Comparison of ENCODE assay signal across 7 mouse cellular contexts in genomic region chr3:89511400-89511799, GRCm38 (mm10). TPM values are rescaled to one million over a fixed set of nuclear protein-coding genes. Genes with fewer than 3 reads are reported as not detected.
DNase-seq lines count a peak whose midpoint lies in the region; ATAC-seq and TF ChIP-seq lines count a peak whose summit lies in the region.

No protein-coding gene starts in this region.

- TF ChIP-seq CTCF in lung, embryonic 14.5 days (IDR thresholded peaks at IDR 0.05; ENCODE audit: low read depth), result no peak

- peak overlapping the region; percentile 11; the same call in 1 of the 2 replicates for H3K4me2 ChIP-seq in lung, embryonic 14.5 days
- H3K4me2 ChIP-seq in forebrain, embryonic 16.5 days (ENCODE audit: low read length), result peak overlapping the region; percentile 32
- peak overlapping the region; percentile 43 for H3K4me2 ChIP-seq in limb, embryonic 13.5 days (replicated peaks)
- H3K4me2 ChIP-seq in stomach, embryonic 15.5 days, result peak overlapping the region; percentile 25

- H3K36me3 ChIP-seq in lung, embryonic 14.5 days (ENCODE audit: insufficient read depth), result no peaks in the 10 kb centered on the region
- H3K36me3 ChIP-seq in forebrain, embryonic 16.5 days (ENCODE audit: control insufficient read depth, insufficient read depth), result no peaks in the 10 kb centered on the region
- no peaks in the 10 kb centered on the region for H3K36me3 ChIP-seq in limb, embryonic 13.5 days
- no peaks in the 10 kb centered on the region for H3K36me3 ChIP-seq in stomach, embryonic 15.5 days

- H3K27me3 ChIP-seq in lung, embryonic 14.5 days (ENCODE audit: insufficient read depth, low read length), result peaks cover 13% of the 10 kb centered on the region; the same call in 1 of the 2 replicates
- no peaks in the 10 kb centered on the region; the same call in 1 of the 2 replicates for H3K27me3 ChIP-seq in forebrain, embryonic 16.5 days (replicated peaks; ENCODE audit: control insufficient read depth, insufficient read depth, low read length)
- H3K27me3 ChIP-seq in limb, embryonic 13.5 days, result peaks cover 21% of the 10 kb centered on the region; the same call in 1 of the 2 replicates
- peaks cover 9% of the 10 kb centered on the region; the same call in 1 of the 2 replicates for H3K27me3 ChIP-seq in stomach, embryonic 15.5 days (replicated peaks)

- H3K4me1 ChIP-seq in lung, embryonic 14.5 days (ENCODE audit: insufficient read depth), result no peaks in the 10 kb centered on the region
- peaks cover 7% of the 10 kb centered on the region for H3K4me1 ChIP-seq in forebrain, embryonic 16.5 days (replicated peaks; ENCODE audit: control insufficient read depth, insufficient read depth, low read length)
- H3K4me1 ChIP-seq in limb, embryonic 13.5 days, result peaks cover 35% of the 10 kb centered on the region
- H3K4me1 ChIP-seq in stomach, embryonic 15.5 days, result no peaks in the 10 kb centered on the region

- ATAC-seq in lung, embryonic 14.5 days (ENCODE audit: insufficient read depth), result no peak
- peak; percentile 50 for ATAC-seq in forebrain, embryonic 16.5 days
- no peak for ATAC-seq in limb, embryonic 13.5 days (ENCODE audit: low FRiP score, low read depth)
- no peak for ATAC-seq in stomach, embryonic 15.5 days (ENCODE audit: insufficient read depth, low FRiP score, low read depth)

- H3K9me3 ChIP-seq in lung, embryonic 14.5 days (ENCODE audit: low read depth, low read length), result peaks cover 2% of the 10 kb centered on the region; the same call in 1 of the 2 replicates
- H3K9me3 ChIP-seq in forebrain, embryonic 16.5 days (ENCODE audit: control insufficient read depth, low read length), result no peaks in the 10 kb centered on the region
- peaks cover 3% of the 10 kb centered on the region; the same call in 1 of the 2 replicates for H3K9me3 ChIP-seq in limb, embryonic 13.5 days
- H3K9me3 ChIP-seq in stomach, embryonic 15.5 days, result no peaks in the 10 kb centered on the region

- no peak overlapping the region for H3K27ac ChIP-seq in lung, embryonic 14.5 days (ENCODE audit: low read depth)
- H3K27ac ChIP-seq in forebrain, embryonic 16.5 days (ENCODE audit: low read length), result no peak overlapping the region
- no peak overlapping the region for H3K27ac ChIP-seq in limb, embryonic 13.5 days
- H3K27ac ChIP-seq in stomach, embryonic 15.5 days, result no peak overlapping the region

- no peak for DNase-seq in lung, embryonic 14.5 days
- DNase-seq in lung, postnatal 14 days, result no peak
- DNase-seq in right cerebral cortex, postnatal 14 days, result no peak
- DNase-seq in right cerebral cortex, postnatal 4 days, result no peak

- 25% methylated on average over 15 of the region's 15 CpGs for WGBS in lung, embryonic 14.5 days
- WGBS in forebrain, embryonic 16.5 days, result 9% methylated on average over 15 of the region's 15 CpGs
- 32% methylated on average over 15 of the region's 15 CpGs for WGBS in limb, embryonic 13.5 days
- WGBS in stomach, embryonic 15.5 days, result 27% methylated on average over 15 of the region's 15 CpGs

- no peak overlapping the region for H3K9ac ChIP-seq in lung, embryonic 14.5 days
- 0 out of 2 replicates have a peak overlapping the region, but pooled peaks have one; percentile 36 for H3K9ac ChIP-seq in forebrain, embryonic 16.5 days (replicated peaks; ENCODE audit: low read depth, low read length)
- 0 out of 2 replicates have a peak overlapping the region, but pooled peaks have one; percentile 25 for H3K9ac ChIP-seq in limb, embryonic 13.5 days
- H3K9ac ChIP-seq in stomach, embryonic 15.5 days, result no peak overlapping the region

- H3K4me3 ChIP-seq in lung, embryonic 14.5 days (ENCODE audit: low read depth, low read length), result no peak overlapping the region
- no peak overlapping the region for H3K4me3 ChIP-seq in forebrain, embryonic 16.5 days (replicated peaks; ENCODE audit: low read length)
- H3K4me3 ChIP-seq in limb, embryonic 13.5 days, result no peak overlapping the region
- H3K4me3 ChIP-seq in stomach, embryonic 15.5 days (replicated peaks), result no peak overlapping the region

RNA-seq across cellular contexts. Expression of gene Kcnn3, which starts 8.6 kb away (rescaled TPM):
- 1.0 TPM in 2 replicates for polyA plus RNA-seq in lung, embryonic 14.5 days (2014; fragmentation: Nextera tagmentation; extraction: Ambion mirVana)
- 8.1 and 8.2 TPM in 2 replicates for polyA plus RNA-seq in forebrain, embryonic 16.5 days (2015; fragmentation: Nextera tagmentation; extraction: Ambion mirVana)
- 3.5 and 3.6 TPM in 2 replicates for polyA plus RNA-seq in limb, embryonic 13.5 days (2015; fragmentation: Nextera tagmentation; extraction: Ambion mirVana)
- polyA plus RNA-seq in stomach, embryonic 15.5 days (2015; fragmentation: Nextera tagmentation; extraction: Ambion mirVana), result 4.5 and 5.4 TPM in 2 replicates

RNA-seq across cellular contexts. Expression of gene Pmvk, which starts 57.1 kb away (rescaled TPM):
- 46.2 and 48.0 TPM in 2 replicates for polyA plus RNA-seq in lung, embryonic 14.5 days (2014; fragmentation: Nextera tagmentation; extraction: Ambion mirVana)
- 70.2 and 92.5 TPM in 2 replicates for polyA plus RNA-seq in forebrain, embryonic 16.5 days (2015; fragmentation: Nextera tagmentation; extraction: Ambion mirVana)
- polyA plus RNA-seq in limb, embryonic 13.5 days (2015; fragmentation: Nextera tagmentation; extraction: Ambion mirVana), result 59.9 and 60.4 TPM in 2 replicates
- polyA plus RNA-seq in stomach, embryonic 15.5 days (2015; fragmentation: Nextera tagmentation; extraction: Ambion mirVana), result 55.3 and 60.1 TPM in 2 replicates

Comparison
In these comparisons a context has a peak if more than half of its experiments do, and no peak if none do; other contexts are left out.
1. H3K9ac ChIP-seq: peak in forebrain, embryonic 16.5 days (single experiment) and limb, embryonic 13.5 days (single experiment); none in lung, embryonic 14.5 days (single experiment) and stomach, embryonic 15.5 days (single experiment).
2. Peak in every context shown above with its lines, with median percentiles within 50 percentile points of each other: H3K4me2 ChIP-seq.